Mouse (Mus musculus) heart, adult 18-20 months (tissue): ENCODE measurements around the gene Kndc1. TPM values are rescaled to one million over a fixed set of nuclear protein-coding genes. Genes with fewer than 3 reads are reported as not detected.

Source experiments
- DNase-seq, 2 experiments: peaks; one replicate each; pipeline ENCODE4 v3.0.0; 2021 to 2022; ENCODE audit warnings: mixed read lengths in 1 of 2
- long read RNA-seq, 2 experiments: library from polyadenylated mRNA; stranded (forward); transcript quantifications; one replicate each; pipeline ENCODE4 v2.0.0; 2021
- total RNA-seq, 2 experiments: library from RNA; stranded (reverse); gene quantifications; 2 replicates each; pipeline ENCODE4 v1.2.3; 2021

The Kndc1 gene
- total RNA-seq, result under 1 TPM in 1 of 2 experiments, not detected in 1; 0.26 TPM
- long read RNA-seq, experiment 1, result 0 reads
- long read RNA-seq, experiment 2, result 0 reads

GRCm38 (mm10) chr7:139894655-139895557, at the start of gene Kndc1:
Gene Kndc1, plus strand, starts transcription at chr7:139894696.
- DNase-seq, result peak; percentile 8 to 28

DNA sequence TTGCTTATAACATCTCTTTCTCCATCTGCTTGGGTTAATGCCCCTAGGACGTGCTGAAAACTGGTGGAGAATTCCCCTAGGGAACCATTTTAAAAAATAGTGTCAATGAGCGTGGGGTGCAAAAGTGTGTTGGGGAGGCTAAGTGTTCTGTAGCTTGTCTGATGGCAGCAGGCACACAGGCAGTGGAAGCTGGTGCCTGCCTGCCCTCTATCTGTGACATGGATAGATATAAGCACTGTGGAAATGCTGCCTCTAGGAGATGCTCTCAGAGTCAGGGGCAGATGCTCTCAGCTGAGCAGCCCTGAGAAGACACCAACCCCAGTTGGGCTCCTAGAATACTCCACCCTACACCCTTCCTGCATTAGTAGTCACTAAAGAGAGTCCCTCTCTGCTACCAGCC, 49.4 kb upstream of the Kndc1 start:
- no peak for DNase-seq

GRCm38 (mm10) chr7:139850152-139850551, 44.3 kb upstream of the Kndc1 start:
- no peak for DNase-seq

GRCm38 (mm10) chr7:139850677-139851076, 43.8 kb upstream of the Kndc1 start:
- DNase-seq, result no peak

- DNase-seq, result no peak
Measured at GRCm38 (mm10) chr7:139851098-139851497, 43.4 kb upstream of the Kndc1 start.

DNA sequence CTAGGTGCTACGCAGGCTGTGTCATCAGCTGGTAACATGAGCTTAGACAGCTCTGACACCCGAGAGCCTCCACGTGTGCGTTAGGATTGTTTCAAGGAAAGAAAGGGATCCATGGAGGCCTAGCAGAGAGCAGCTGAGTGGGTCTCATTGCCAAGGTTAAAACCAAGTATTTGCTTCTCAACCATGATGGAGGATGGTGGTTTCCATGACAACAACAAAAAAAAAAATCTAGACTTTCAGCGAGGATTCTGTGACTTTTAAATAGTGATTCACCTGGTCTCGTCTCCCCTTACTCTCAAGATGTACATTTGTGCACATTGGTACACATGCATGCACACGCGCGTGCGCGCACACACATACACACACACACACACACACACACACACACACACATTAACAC, 39.2 kb upstream of the Kndc1 start:
- DNase-seq, result no peak

- DNase-seq, result peak; percentile 43 to 87
Measured at GRCm38 (mm10) chr7:139861411-139861810, 33.1 kb upstream of the Kndc1 start.

DNA sequence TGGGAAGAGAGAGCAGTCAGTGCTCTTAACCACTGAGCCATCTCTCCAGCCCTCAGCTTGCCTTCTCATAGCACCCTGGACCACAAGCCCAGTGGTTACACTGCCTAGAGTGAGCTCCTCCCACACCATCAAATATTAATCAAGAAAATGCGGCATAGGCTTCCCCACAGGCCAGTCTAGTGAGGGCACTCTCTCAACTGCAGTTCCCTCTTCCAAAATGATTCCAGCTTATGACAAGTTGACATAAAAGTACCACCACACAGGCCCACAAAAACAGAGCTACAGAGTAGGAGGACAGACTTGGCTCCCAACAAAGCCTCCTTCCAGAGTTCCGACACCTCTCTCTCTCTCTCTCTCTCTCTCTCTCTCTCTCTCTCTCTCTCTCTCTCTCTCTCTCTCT, 31.4 kb upstream of the Kndc1 start:
- DNase-seq, result no peak

- DNase-seq, result no peak
Measured at GRCm38 (mm10) chr7:139864253-139864652, 30.2 kb upstream of the Kndc1 start.

- DNase-seq, result no peak
Measured at GRCm38 (mm10) chr7:139864871-139865270, 29.6 kb upstream of the Kndc1 start.

DNA sequence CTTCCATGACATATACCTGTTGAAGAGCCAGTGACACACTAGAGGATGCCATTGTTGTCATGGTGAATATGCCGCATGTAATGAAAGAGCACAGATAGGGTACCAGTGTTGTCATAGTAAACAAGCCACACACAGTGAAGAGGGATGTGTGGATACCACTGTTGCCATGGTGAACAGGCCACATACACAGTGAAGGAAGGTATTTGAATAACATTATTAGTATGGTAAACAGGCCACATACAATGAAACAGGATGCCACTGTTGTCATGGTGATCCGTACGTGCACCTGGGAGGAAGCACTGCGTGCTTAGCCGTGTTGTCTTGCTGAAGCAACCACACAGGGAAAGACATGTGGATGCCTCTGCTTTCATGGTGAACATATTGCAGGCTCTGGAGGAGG, 23.5 kb upstream of the Kndc1 start:
- DNase-seq, result no peak

- DNase-seq, result peak in 1 of 2 experiments; percentile 30
Measured at GRCm38 (mm10) chr7:139877167-139877792, 17.2 kb upstream of the Kndc1 start.

- DNase-seq, result no peak
Measured at GRCm38 (mm10) chr7:139878122-139878521, 16.4 kb upstream of the Kndc1 start.

- no peak for DNase-seq
Measured at GRCm38 (mm10) chr7:139878621-139879020, 15.9 kb upstream of the Kndc1 start.

- DNase-seq, result no peak
Measured at GRCm38 (mm10) chr7:139883545-139883944, 11.0 kb upstream of the Kndc1 start.

DNA sequence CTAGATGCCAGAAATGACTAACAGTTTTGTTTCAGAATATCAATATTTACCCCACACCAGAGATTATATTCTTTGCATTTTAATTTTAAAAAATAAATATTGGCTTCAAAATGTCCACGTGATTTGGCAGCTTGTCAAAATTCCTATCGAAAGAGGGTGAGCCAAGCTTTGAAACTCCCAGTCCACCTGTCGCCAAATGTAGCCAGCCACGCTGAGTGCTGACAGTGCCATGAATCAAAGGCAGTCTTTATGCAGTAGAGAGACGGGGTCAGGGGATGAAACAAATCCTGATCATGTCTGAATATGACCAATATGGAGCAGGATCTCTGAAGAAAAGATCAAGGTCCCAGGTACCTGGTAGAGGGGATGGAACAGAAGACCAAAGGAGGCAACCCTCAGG, 2.7 kb upstream of the Kndc1 start:
- DNase-seq, result no peak

DNA sequence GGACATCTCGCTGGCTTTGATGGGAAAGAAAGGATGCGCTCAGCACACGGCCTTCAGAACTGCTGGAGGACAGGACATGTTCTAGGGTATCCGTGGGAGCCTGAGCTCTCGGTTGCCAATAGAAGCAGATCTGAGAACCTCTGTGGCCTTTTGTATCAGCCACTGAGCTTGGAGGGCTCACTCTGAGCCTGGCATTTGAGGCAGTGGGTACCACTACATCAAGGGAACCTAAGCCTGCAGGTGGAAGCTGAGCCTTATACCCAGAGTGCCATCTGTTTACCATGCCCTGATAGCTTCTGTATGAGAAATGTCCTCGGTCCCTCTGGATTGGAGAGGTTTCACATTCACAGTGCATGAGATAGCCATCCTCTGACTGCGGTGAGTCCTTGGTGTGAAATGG, 1.8 kb downstream of the Kndc1 start:
- DNase-seq, result no peak

DNA sequence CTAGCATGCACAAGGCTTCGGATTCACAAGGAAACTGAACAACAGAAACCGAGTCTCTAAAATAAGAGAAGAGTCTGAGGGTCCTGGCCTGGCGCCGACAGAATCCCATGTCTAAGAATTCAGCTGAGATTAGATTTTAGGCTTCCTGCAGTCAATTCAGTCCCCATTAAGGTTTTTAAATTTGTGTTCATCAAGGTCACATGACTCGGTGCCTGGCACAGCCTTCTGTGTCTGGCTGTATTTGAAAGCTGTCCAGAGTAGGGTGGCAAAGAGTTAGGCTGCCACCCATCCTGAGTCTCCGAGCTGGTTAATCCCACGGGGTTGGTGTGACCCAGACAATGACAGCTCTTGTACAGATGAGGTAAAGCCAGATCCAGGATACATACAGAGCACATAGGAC, 2.3 kb downstream of the Kndc1 start:
- no peak for DNase-seq

GRCm38 (mm10) chr7:139898606-139899005, 4.1 kb downstream of the Kndc1 start:
- no peak for DNase-seq

DNA sequence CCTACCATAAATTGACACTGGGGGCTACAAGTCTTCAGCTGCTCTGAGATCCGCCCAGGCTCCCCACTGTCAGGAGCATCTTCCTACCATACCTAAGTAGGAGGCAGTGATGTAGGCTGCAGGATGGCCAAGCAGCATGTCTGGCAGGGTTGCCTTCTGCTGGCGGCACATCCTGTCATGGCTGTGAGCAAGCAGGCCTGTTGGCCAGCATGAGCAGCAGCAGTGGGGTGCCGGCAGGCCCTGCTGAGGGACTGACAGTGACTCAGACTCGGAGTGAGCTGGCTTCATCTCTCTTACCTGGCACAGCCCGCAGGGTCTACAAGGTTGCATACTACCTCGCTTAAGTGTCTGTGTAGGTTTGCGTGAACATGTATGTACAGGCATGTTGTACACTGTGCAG, 5.0 kb downstream of the Kndc1 start:
- DNase-seq, result no peak

DNA sequence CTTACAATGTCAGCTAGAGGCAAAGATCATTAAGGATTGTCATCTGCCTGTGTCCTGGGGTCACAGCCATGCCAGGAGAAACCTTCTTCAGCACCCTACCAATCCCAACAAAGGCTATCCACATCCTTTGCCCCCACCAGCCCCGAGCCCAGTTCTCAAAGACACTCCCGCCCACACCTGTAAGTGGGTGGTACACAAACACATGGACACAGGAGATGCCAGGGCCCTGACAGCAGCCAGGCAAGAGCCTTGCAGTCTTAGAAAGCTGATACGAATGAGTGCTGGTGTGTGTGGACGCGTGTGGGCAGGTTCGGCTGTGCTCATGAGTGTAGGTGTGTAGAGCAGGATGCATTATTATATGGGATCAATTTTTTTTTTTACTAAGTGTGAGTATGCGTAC, 6.0 kb downstream of the Kndc1 start:
- no peak for DNase-seq

DNA sequence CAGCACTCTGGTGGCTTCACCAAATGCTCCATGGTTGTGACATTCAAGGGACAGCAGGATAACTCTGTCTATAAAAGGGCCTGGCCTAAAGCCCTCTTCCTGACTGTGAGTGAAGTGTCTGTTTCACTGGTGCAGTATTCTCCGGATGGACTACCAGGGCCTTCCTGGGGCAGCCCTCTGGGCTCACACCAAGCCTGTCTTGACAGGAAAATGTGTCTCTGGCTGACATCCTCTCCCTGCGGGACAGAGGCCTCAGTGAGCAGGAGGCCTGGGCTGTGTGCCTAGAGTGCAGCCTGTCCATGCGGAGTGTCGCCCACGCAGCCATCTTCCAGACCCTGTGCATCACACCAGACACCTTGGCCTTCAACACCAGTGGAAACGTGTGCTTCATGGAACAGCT, 6.4 kb downstream of the Kndc1 start:
- DNase-seq, result no peak

DNA sequence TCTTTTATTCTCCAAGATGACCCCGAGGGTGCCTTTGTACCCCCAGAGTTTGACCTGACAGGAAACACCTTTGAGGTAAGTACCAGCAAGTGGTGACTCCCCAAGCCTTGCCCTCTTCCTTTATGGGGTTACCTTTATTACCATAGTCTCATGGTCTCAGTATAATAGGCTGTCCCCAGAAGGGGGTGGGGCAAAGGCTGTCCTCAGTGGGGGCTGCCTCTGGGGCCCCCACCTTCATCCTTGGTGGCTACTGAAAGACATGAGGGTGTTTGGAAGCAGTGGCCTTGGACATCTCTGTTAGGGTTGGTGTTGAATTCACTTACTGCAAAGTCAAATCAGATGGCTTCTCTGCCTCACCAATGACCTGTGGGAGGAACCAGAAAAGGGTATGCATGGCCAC, 7.5 kb downstream of the Kndc1 start:
- no peak for DNase-seq

- DNase-seq, result no peak
Measured at GRCm38 (mm10) chr7:139905261-139905660, 10.8 kb downstream of the Kndc1 start.
